Mouse (Mus musculus) MEL (cell line): ENCODE measurements around the gene Nfatc2ip. TPM values are rescaled to one million over a fixed set of nuclear protein-coding genes. Genes with fewer than 3 reads are reported as not detected.

Experiments
- DNase-seq: peaks from one replicate; pipeline ENCODE4 v3.0.0; 2011; ENCODE audit warnings: low read depth, low spot score
- H3K27ac ChIP-seq: 2 replicates; pipeline ENCODE4 v1.5.1; 2012; ENCODE audit warnings: low read depth, mild to moderate bottlenecking, control low read depth, low read length, moderate library complexity; ENCODE audit not compliant: control insufficient read depth
- H3K27me3 ChIP-seq, 2 experiments: fragments of 150-350 bp in 1 of 2; sonication (generic) in 1 of 2; 2 replicates each; pipeline ENCODE4 v1.6.1; 2012; ENCODE audit warnings: low read length in 2 of 2, mild to moderate bottlenecking in 2 of 2, improper control_type of control experiment in 1 of 2, moderate library complexity in 1 of 2; ENCODE audit not compliant: insufficient read depth in 2 of 2, control insufficient read depth in 1 of 2
- H3K36me3 ChIP-seq, 2 experiments: 2 replicates each; pipeline ENCODE4 v1.6.1; 2012 to 2014; ENCODE audit warnings: low read length in 2 of 2, improper control_type of control experiment in 1 of 2, inconsistent platforms in 1 of 2, mild to moderate bottlenecking in 1 of 2; ENCODE audit not compliant: insufficient read depth in 2 of 2, control insufficient read depth in 1 of 2
- H3K4me1 ChIP-seq, 2 experiments: fragments of 150-350 bp in 1 of 2; sonication (generic) in 1 of 2; 2 replicates each; pipeline ENCODE4 v1.6.1; 2012; ENCODE audit warnings: low read length in 2 of 2, improper control_type of control experiment in 1 of 2, mild to moderate bottlenecking in 1 of 2; ENCODE audit not compliant: insufficient read depth in 2 of 2, control insufficient read depth in 1 of 2
- H3K4me3 ChIP-seq, 2 experiments: fragments of 150-350 bp in 1 of 2; sonication (generic) in 1 of 2; 2 replicates each; pipeline ENCODE4 v1.5.1; 2012; ENCODE audit warnings: low read depth in 2 of 2, low read length in 2 of 2, mild to moderate bottlenecking in 2 of 2, moderate library complexity in 2 of 2, control low read depth in 1 of 2, improper control_type of control experiment in 1 of 2; ENCODE audit not compliant: control insufficient read depth in 1 of 2, insufficient read depth in 1 of 2
- H3K79me2 ChIP-seq: 2 replicates; pipeline ENCODE4 v1.6.1; 2012; ENCODE audit warnings: mild to moderate bottlenecking, low read length, moderate library complexity; ENCODE audit not compliant: control insufficient read depth, poor library complexity, insufficient read depth
- H3K9ac ChIP-seq: 2 replicates; pipeline ENCODE4 v1.6.1; 2012; ENCODE audit warnings: low read depth, mild to moderate bottlenecking, control low read depth, low read length, moderate library complexity; ENCODE audit not compliant: control insufficient read depth, poor library complexity, severe bottlenecking
- H3K9me3 ChIP-seq: fragments of 150-350 bp; sonication (generic); replicated peaks from 2 replicates; pipeline ENCODE4 v1.6.1; 2012; ENCODE audit warnings: mild to moderate bottlenecking, low read length, improper control_type of control experiment, moderate library complexity; ENCODE audit not compliant: insufficient read depth
- BHLHE40 ChIP-seq: IDR thresholded peaks from 2 replicates; pipeline ENCODE4 v1.6.1; 2012; ENCODE audit warnings: low read depth, mild to moderate bottlenecking, inconsistent platforms, low read length, improper control_type of control experiment, borderline replicate concordance
- CHD2 ChIP-seq: IDR thresholded peaks from 2 replicates; pipeline ENCODE4 v1.6.1; 2011; ENCODE audit warnings: low read length, improper control_type of control experiment
- CTCF ChIP-seq, 3 experiments: IDR thresholded peaks in 2 of 3; conservative IDR thresholded peaks in 1 of 3; 2 replicates each; pipeline ENCODE4 v1.5.1; 2011 to 2012; ENCODE audit warnings: low read length in 3 of 3, low read depth in 2 of 3, mild to moderate bottlenecking in 2 of 3, improper control_type of control experiment in 1 of 3, inconsistent platforms in 1 of 3, mixed read lengths in 1 of 3, moderate library complexity in 1 of 3; ENCODE audit not compliant: control insufficient read depth in 1 of 3, insufficient read depth in 1 of 3, poor library complexity in 1 of 3, severe bottlenecking in 1 of 3
- ELF1 ChIP-seq: IDR thresholded peaks from 2 replicates; pipeline ENCODE4 v1.6.1; 2014; ENCODE audit warnings: low read depth, mild to moderate bottlenecking, inconsistent platforms, low read length, improper control_type of control experiment, moderate library complexity
- ETS1 ChIP-seq: IDR thresholded peaks from 2 replicates; pipeline ENCODE4 v1.6.1; 2012; ENCODE audit warnings: low read depth, mild to moderate bottlenecking, inconsistent platforms, low read length, improper control_type of control experiment, moderate library complexity
- GABPA ChIP-seq: IDR thresholded peaks from 2 replicates; pipeline ENCODE4 v1.6.1; 2012; ENCODE audit warnings: low read depth, mild to moderate bottlenecking, inconsistent platforms, low read length, improper control_type of control experiment, moderate library complexity
- GATA1 ChIP-seq: IDR thresholded peaks from 2 replicates; pipeline ENCODE4 v1.6.1; 2011; ENCODE audit warnings: low read depth, low read length, improper control_type of control experiment
- KAT2A ChIP-seq: conservative IDR thresholded peaks from 2 replicates; pipeline ENCODE4 v1.6.1; 2012; ENCODE audit warnings: low read depth, low read length, improper control_type of control experiment, inconsistent platforms
- MAX ChIP-seq: IDR thresholded peaks from 2 replicates; pipeline ENCODE4 v1.6.1; 2011; ENCODE audit warnings: low read length, improper control_type of control experiment
- MXI1 ChIP-seq: IDR thresholded peaks from 2 replicates; pipeline ENCODE4 v1.6.1; 2011; ENCODE audit warnings: mild to moderate bottlenecking, low read depth, low read length, improper control_type of control experiment
- MYC ChIP-seq: IDR thresholded peaks from 2 replicates; pipeline ENCODE4 v1.6.1; 2011; ENCODE audit warnings: low read depth, mild to moderate bottlenecking, low read length, improper control_type of control experiment, moderate library complexity
- NRF1 ChIP-seq: IDR thresholded peaks from 2 replicates; pipeline ENCODE4 v1.6.1; 2014; ENCODE audit warnings: low read depth, mild to moderate bottlenecking, inconsistent platforms, low read length, improper control_type of control experiment, moderate library complexity; ENCODE audit not compliant: poor library complexity, insufficient read depth, severe bottlenecking
- POLR2AphosphoS5 ChIP-seq: IDR thresholded peaks from 2 replicates; pipeline ENCODE4 v1.6.1; 2012; ENCODE audit warnings: low read depth, borderline replicate concordance, mild to moderate bottlenecking, inconsistent platforms, low read length, moderate library complexity, mixed read lengths
- RCOR1 ChIP-seq: IDR thresholded peaks from 2 replicates; pipeline ENCODE4 v1.6.1; 2012; ENCODE audit warnings: low read depth, mild to moderate bottlenecking, inconsistent platforms, low read length, improper control_type of control experiment
- SMC3 ChIP-seq: IDR thresholded peaks from 2 replicates; pipeline ENCODE4 v1.6.1; 2011; ENCODE audit warnings: low read depth, low read length, improper control_type of control experiment
- USF2 ChIP-seq, 2 experiments: IDR thresholded peaks; 2 replicates each; pipeline ENCODE4 v1.6.1; 2011 to 2012; ENCODE audit warnings: improper control_type of control experiment in 2 of 2, low read length in 2 of 2, borderline replicate concordance in 1 of 2, inconsistent platforms in 1 of 2, low read depth in 1 of 2, mild to moderate bottlenecking in 1 of 2; ENCODE audit not compliant: insufficient read depth in 1 of 2
- ZKSCAN1 ChIP-seq: IDR thresholded peaks from 2 replicates; pipeline ENCODE4 v1.6.1; 2012; ENCODE audit warnings: low read depth, mild to moderate bottlenecking, inconsistent platforms, low read length, improper control_type of control experiment, moderate library complexity
- polyA plus RNA-seq, 2 experiments: library from polyadenylated mRNA; stranded (reverse) in 1 of 2; unstranded in 1 of 2; fragments of >175 nt in 1 of 2; fragments of >200 nt in 1 of 2; gene quantifications; 2 replicates each; pipeline versions ENCODE4 v1.2.1 to v1.2.4; 2012; ENCODE audit warnings: low replicate concordance in 2 of 2, low read depth in 1 of 2; ENCODE audit not compliant: insufficient read length in 2 of 2, insufficient read depth in 1 of 2, missing spikeins in 1 of 2
- total RNA-seq: library from RNA; depleted of rRNA; stranded (reverse); fragments of 300-350 nt; gene quantifications from 2 replicates; pipeline ENCODE4 v1.2.3, GENCODE M21; 2012

Nfatc2ip gene
- total and polyA plus RNA-seq, 3 experiments, result 7.9 to 13.0 TPM; not detected in 1

DNA sequence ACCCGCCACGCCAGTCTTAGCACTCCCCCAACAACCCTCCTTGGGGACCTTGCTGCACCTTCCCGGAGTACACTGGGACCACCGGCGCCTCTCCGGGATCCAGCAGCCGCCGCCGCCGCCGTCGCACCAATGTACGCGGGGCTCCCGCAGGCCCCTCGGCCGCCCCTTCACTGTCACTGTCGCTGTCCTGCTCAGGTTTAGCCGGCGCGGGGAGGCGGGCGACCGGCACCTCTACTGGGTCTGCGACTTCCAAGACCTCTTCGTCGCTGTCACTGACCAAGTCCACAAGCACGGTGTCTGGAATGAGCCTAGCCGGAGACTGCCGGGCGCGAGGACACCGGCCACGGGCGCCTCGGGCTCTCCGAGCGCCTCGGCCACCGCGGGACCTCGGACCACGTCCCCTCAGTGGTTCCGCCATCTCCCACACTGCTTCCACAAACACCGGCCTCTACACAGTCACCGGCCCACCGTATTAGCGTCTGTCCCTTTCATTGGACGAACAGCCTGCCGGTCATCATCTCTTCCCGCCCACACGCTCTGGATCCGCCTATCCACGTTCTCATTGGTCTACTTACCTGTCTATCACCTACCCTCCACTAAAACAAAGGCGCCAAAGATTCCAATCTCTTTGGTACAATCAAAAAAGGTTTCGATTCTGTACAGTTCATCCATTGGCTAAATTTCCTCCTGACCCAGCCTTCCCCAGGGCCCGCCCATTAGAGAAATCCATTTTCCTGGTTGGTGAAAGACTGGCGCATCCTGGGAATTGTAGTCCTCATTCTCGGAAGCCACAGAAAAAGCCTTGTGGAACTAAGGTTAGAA is at the start of gene Nfatc2ip (continued):
- TF ChIP-seq KAT2A (peak; percentile 77), POLR2AphosphoS5 (no peak), MYC (no peak), BHLHE40 (no peak)

DNA sequence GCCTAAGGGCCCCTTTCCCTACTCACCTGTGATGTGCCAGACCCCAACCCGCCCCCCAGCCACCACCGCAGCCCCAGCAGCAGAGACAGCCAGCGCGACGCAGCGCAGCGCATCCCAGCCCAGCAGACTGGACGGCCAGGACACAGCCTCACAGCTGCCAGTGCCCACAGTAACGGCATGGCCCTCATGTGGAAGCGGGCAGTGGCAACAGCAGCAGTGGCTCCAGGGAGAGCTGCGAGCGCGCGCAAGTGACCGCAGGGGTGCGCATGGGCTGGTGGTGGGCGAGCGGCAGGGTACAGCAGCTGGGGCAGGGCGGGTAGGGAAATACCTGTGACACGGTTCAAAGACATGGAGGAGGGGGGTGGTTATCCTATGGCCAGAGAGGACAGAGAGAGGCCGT is 49.7 kb upstream of the Nfatc2ip start:
- Histone ChIP-seq H3K27ac (no peak overlapping the region), H3K9me3 (no peaks in the 10 kb centered on the region), H3K9ac (no peak overlapping the region), H3K4me1 (no peaks in the 10 kb centered on the region; a peak in 1 of 4 replicates), H3K4me3 (no peak overlapping the region), H3K36me3 (no peaks in the 10 kb centered on the region), H3K79me2 (no peaks in the 10 kb centered on the region), H3K27me3 (no peaks in the 10 kb centered on the region)
- no peak for TF ChIP-seq KAT2A
- no peak for TF ChIP-seq USF2 (IDR thresholded peaks at IDR 0.05; ENCODE audit: borderline replicate concordance in 1 of 2, insufficient read depth in 1 of 2, low read depth in 1 of 2, low read length in 2 of 2)
- TF ChIP-seq POLR2AphosphoS5, result no peak
- no peak for TF ChIP-seq GATA1
- no peak for DNase-seq

- TF ChIP-seq ETS1 (no peak), SMC3 (no peak), MXI1 (no peak), NRF1 (no peak), ELF1 (no peak), CTCF (IDR thresholded peaks at IDR 0.05 in 2 of 3, conservative IDR thresholded peaks at IDR 0.05 in 1 of 3; ENCODE audit: control insufficient read depth in 1 of 3, insufficient read depth in 1 of 3, low read depth in 2 of 3, low read length in 3 of 3, poor library complexity in 1 of 3, severe bottlenecking in 1 of 3) (no peak), RCOR1 (no peak), ZKSCAN1 (no peak), MAX (no peak), CHD2 (no peak), GABPA (no peak), KAT2A (no peak)
- no peak overlapping the region for H3K4me3 ChIP-seq
- H3K27me3 ChIP-seq, result no peaks in the 10 kb centered on the region
- H3K27ac ChIP-seq, result no peak overlapping the region
- H3K36me3 ChIP-seq, result no peaks in the 10 kb centered on the region
- no peaks in the 10 kb centered on the region for H3K79me2 ChIP-seq
- H3K9me3 ChIP-seq, result no peaks in the 10 kb centered on the region
- H3K4me1 ChIP-seq, result no peaks in the 10 kb centered on the region
- no peak overlapping the region for H3K9ac ChIP-seq
- no peak for DNase-seq
These were observed 48.7 kb upstream of the Nfatc2ip start for GRCm38 (mm10) chr7:126445104-126445815.
